Mouse (Mus musculus): Measurements from ENCODE around the gene Ang5. TPM values are rescaled to one million over a fixed set of nuclear protein-coding genes. Genes with fewer than 3 reads are reported as not detected.
"Not testable (repeated sequence)": the region's sequence is repeated elsewhere in the genome, so short reads cannot be mapped to it uniquely, and the experiment has no call there.

The Ang5 gene
- not detected for polyA plus RNA-seq (2017; shearing (Covaris generic))

DNA sequence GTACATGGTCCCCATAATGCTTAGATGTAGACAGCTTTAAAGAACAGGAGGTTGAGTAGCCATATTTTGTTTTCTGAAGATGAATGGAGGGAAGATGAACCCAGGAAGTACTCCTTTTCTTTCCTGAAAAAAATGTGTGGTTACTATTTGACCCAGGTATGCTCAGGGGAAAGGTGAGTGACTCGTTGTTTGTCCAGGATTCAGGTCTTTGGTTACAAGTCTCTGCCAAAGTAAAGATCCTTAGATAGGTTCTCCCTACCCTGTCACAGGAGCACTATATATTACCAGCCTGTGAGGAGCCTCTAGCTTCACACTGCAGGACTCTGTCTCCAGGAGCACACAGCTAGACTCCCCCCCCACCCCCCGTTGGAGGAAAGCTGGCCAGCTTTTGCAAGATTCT is at the start of gene Ang5:
TSS of gene Ang5 (plus strand) at position 301 of the 400 bp plus-strand sequence.
- ATAC-seq = not testable (repeated sequence)

DNA sequence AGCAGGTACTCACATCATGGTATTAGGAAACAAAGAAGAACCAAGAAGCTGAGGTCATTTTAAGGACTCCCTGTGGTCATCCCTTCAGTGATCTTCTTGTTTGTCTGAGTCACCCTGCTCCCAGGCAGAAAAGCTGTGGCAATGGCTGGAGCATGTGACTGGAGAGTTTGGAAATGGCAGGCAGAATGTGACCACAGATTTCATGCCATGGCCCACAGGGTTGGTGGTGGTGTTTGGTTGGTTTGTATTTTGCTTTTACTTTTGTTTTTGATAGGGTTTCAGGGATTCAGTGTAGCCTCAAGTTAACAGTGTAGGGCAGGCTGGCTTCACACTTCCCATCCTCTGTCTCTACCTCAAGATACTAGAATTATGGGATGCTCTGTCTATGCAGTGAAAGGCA is 38.7 kb upstream of the Ang5 start:
- not testable (repeated sequence) for ATAC-seq

DNA sequence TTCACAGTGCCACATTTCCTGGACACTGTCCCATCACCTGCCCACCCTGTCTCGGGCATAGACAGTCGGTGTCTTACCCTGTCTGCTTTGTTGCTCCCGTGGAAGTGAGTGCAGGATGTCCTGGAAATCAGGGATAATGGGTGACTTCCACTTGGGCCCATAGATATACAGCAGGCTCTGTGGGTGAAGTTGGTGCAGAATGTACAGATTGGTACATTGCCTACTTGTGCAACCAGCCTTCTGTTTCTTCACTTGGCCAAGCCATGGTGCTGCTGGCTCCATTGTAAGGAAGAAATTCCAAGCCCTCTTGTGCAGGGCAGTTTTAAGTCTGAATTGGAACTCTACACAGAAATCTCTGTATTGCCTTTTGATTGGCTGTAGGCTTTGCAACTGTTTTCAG is 33.4 kb upstream of the Ang5 start, which contains the start of gene Ear10:
TSS of gene Ear10 (minus strand) at position 101 of the 400 bp plus-strand sequence.
- ATAC-seq = not testable (repeated sequence)

GRCm38 (mm10) chr14:43924688-43925403 is 32.0 kb upstream of the Ang5 start, which contains the start of gene Gm8113:
TSS of gene Gm8113 (plus strand) at chr14:43925390.
- ATAC-seq = not testable (repeated sequence)

DNA sequence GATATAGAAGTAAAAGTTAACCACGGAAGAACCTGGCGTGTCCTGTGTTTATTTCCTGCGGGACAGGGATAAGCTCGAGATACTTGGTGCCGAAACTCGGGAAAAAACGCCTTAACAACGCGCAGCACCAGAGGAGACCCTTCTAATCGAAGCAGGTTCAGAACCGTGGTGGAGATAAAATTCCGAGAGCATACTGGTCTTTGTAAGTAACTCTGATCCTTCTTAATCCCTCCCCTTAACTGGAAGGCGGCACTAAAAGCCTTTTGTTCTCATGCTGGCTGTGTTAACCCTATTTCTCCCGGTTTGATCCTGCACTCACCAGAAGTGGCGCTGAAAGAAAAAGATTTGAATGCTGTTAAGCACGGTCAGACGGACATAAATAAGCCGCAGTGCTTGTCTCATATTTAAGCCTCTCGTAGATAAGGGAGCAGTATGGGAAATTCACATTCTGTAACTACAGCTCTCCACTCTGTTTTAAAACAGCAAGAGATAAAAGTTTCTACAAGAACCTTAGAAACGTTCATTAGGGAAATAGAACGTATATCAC is 31.4 kb upstream of the Ang5 start:
- not testable (repeated sequence) for ATAC-seq

- ATAC-seq = not testable (repeated sequence)
Measured at GRCm38 (mm10) chr14:43932991-43933390, 23.9 kb upstream of the Ang5 start.

GRCm38 (mm10) chr14:43933399-43933798 is 23.5 kb upstream of the Ang5 start:
- not testable (repeated sequence) for ATAC-seq

GRCm38 (mm10) chr14:43953382-43953781 is 3.5 kb upstream of the Ang5 start:
- ATAC-seq = not testable (repeated sequence)

DNA sequence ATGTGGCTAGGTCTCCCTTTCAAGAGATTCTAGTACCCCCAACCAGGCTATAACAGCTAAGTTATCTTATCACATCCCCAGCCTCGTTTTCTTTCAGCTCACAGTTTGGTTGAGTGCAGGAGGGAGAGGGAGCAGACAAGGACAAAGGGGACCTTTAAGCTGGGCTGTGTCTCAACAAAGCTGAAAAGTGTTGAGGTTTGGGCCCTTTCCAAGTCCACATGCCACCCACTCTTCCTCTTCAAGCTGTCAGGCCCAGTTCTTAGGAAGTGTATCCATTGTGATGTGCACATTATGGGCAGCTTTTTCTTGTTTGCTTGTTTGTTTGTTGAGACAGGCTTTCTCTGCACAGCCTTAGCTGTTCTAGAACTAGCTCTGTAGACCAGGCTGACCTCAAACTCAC is 1.8 kb upstream of the Ang5 start:
- ATAC-seq = not testable (repeated sequence)

GRCm38 (mm10) chr14:43983454-43983853 is 26.6 kb downstream of the Ang5 start:
- no peak for ATAC-seq

- ATAC-seq = no peak
Measured at GRCm38 (mm10) chr14:43983897-43984296, 27.0 kb downstream of the Ang5 start.

DNA sequence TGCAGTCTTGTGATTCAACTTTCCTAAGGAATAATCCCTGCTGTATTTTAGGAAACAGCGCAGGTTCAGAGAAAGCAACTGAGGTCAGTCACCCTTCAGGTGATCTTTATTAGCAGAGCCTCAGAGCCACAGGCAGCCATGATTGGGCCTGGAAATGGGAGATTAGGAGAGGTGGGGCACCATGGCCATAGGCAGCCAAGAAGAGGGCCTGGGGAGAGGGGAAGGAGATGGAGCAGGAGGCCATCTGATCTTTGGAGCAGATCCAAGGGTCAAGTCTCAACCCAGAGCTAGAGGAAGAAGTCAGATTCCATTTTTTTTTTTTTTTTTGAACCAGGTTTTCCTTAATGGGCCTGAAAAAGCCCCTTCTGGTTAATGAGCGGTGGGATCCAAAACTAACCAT is 29.3 kb downstream of the Ang5 start:
- no peak for ATAC-seq

DNA sequence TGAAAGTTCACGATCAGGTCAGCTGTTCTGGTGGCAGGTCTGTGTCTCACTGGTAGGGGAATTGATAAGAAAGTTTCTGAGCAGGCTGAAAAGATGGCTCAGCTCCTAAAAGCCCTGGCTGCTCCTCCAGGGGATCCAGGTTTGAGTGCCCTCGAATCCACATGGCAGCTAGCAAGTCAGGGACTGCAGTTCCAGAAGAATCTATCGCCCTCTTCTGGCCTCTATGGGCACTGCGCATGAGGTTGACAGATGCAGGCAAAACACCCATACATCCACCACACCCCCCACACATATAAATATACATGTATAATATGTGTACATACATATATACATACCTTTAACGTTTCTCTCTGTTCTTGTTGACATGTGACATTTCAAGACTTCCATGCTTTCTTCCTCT is 30.5 kb downstream of the Ang5 start:
- ATAC-seq = not testable (repeated sequence)

DNA sequence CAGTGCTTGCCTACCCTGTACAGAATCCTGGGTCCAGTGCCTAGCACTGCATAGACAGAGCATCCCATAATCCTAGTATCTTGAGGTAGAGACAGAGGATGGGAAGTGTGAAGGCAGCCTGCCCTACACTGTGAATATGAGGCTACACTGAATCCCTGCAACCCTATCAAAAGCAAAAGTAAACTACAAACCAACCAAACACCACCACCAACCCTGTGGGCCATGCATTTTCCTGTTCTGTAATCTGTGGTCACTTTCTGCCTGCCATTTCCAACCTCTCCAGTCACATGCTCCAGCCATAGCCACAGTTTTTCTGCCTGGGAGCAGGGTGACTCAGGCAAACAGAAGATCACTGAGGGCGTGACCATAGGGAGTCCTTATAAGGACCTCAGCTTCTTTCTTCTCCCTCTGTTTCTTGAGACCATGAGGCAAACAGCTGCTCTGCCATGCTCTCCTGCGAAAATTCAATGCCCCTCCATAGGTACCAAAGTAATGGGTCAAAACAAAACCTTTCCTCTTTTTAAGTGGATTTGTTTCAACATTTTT is 41.7 kb downstream of the Ang5 start:
- ATAC-seq = not testable (repeated sequence)

DNA sequence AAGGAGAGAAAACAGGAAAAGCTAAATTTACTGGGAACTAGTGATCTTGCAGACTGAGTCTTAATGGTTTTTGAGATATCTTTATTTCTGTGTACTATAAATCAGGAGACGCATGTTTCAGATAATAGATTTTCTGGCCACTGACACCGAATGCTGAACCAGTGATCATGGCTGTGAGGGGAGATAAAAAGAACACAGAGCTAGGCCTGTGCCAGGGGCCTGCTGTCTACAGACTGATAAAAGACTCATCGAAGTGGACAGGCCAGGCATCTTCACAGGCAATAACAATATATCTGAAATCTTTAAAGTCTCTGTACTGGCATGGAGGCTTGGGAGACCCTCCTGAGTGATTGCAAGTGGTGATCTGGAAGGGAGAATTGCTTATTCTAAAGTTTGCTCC is 44.7 kb downstream of the Ang5 start:
- no peak for ATAC-seq

DNA sequence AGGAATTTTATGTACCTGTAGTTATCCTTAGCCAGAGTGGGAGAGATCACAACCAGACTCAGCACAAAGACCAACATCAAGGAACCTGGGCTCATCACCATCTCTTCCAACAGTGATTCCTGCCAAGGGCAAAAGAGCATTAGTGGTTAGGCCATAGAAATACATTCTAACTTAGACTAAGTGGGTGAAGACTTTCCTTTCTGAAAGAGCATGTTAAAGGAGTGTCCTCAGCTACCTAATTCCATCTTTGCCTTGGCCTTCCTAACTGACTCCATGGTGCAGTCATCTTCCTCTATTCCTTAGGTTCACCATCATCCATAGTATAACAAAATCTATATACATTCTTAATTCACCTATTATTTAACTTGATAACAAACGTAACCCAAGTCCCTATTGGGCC is 45.3 kb downstream of the Ang5 start, which contains the start of gene Ang6:
TSS of gene Ang6 (minus strand) at position 101 of the 400 bp plus-strand sequence.
- no peak for ATAC-seq

GRCm38 (mm10) chr14:44008021-44008420 is 51.2 kb downstream of the Ang5 start:
- ATAC-seq = not testable (repeated sequence)

DNA sequence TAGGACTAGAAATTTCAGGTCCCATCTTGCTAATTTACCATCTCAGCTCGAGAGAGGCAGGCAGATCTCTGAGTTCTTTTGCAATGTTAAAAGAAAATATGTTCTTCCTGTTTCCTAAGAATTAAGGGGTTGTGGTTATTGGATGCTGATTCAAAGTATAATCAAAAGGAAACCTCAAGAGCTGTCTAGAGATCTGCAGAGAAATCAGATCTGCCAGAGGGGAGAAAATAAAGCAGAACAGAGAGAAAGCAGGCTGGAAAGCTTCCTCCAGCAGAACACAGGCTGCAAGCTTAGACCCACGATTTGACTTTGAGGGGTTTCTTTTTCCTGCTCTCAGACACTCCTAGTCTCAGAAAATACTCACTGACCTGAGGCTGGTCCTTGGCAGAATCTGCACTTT is 52.8 kb downstream of the Ang5 start:
- ATAC-seq = not testable (repeated sequence)

Other genes starting within 250 kb of the Ang5 start
- gene Gm16506, start 229.6 kb upstream of the Ang5 start, polyA plus RNA-seq (2017; shearing (Covaris generic)) = not detected
- not detected for gene Gm6526, start 209.2 kb upstream of the Ang5 start, polyA plus RNA-seq (2017; shearing (Covaris generic))
- not detected for gene Gm8180, start 172.3 kb upstream of the Ang5 start, polyA plus RNA-seq (2017; shearing (Covaris generic))
- gene Ear1, start 81.6 kb upstream of the Ang5 start, polyA plus RNA-seq (2017; shearing (Covaris generic)) = not detected
- not detected for gene Ear10, start 33.5 kb upstream of the Ang5 start, polyA plus RNA-seq (2017; shearing (Covaris generic))
- not detected for gene Gm8113, start 31.7 kb upstream of the Ang5 start, polyA plus RNA-seq (2017; shearing (Covaris generic))
- gene Ang6, start 45.2 kb downstream of the Ang5 start, polyA plus RNA-seq (2017; shearing (Covaris generic)) = not detected
- under 1 TPM in 1 of 3 experiments, not detected in 2; 0.85 TPM for gene Ear2, start 145.6 kb downstream of the Ang5 start, polyA plus RNA-seq (2017; shearing (Covaris generic))
- gene Gm3327, start 166.8 kb downstream of the Ang5 start, polyA plus RNA-seq (2017; shearing (Covaris generic)) = not detected
- gene Gm8212, start 240.6 kb downstream of the Ang5 start, polyA plus RNA-seq (2017; shearing (Covaris generic)) = not detected

Measured in inflammation-experienced regulatory T-cells, adult 6 months (primary cell).